Mouse (Mus musculus) ovary, postnatal 10 days (tissue): ENCODE data around the gene Ddx18.

ENCODE experiments used
- DNase-seq: peaks from one replicate; pipeline ENCODE4 v3.0.0; 2022; ENCODE audit warnings: low spot score

Gene Ddx18

DNA sequence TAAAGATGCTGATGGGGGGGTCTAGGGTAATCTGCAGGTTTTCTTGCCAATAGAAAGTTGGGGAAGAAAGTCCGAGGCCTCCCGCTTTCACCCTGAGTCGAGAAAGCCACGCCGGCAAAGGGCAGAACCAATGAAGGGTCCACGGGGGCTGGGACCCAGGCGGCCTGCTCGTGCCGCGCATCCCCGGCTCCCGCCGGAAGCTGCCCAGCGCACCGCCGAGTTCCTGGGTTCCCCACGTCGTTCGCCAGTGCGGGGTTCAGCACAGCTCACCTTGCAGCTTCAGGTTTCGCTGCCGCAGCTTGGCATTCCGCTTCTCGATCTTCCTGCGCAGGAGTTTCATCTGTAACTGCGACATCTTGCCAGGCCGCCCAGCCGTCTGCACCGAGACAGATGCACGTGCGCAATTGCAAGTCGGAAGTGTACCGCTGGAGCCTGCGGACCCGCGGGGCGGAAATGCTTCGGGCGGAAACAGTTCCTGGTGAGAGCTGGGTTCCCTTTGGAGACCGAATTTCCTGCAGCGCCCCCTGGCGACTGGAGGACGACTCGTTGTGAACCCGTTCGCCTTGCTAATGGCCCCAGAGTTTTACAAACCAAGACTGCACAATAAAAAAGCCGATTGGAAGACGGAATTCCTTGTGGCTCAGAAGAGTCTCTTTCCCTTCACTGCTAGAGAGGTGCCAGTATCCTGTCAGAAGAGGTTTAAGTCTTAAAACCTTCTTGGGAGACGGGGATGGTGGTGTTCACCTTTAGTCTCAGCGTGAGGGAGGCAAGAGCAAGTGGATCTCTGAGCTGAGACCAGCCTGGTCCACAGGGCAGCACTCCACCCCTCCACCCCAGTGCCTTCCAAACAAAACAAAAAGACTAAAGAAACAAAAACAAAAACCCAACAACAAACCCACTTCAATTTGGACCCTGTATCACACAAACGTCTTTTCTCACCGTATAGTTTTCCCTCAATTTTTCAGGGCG, at the start of gene Ddx18:
Ddx18 (minus strand) TSS at position 469 of the 969 bp plus-strand sequence.
- DNase-seq = peak; percentile 97

DNA sequence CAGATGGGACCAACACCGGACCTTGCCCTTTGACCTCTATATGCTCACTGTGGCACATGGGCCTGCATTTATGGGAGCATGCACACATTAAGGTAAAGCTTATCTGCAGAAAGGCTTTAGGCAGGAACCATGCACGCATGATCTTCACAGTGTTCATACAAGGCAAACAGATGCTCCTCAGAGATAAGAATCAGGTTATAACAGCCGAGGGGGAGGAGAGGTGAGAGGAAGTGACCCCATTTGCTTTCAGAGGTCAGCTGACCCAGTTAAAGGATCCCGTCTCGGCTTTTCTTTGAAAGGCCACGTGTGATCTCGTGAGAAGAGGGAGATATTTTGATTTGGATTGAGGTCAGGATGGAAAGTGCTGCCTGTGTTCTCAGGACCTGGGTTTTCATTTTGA, 40.2 kb upstream of the Ddx18 start:
- DNase-seq = no peak

DNA sequence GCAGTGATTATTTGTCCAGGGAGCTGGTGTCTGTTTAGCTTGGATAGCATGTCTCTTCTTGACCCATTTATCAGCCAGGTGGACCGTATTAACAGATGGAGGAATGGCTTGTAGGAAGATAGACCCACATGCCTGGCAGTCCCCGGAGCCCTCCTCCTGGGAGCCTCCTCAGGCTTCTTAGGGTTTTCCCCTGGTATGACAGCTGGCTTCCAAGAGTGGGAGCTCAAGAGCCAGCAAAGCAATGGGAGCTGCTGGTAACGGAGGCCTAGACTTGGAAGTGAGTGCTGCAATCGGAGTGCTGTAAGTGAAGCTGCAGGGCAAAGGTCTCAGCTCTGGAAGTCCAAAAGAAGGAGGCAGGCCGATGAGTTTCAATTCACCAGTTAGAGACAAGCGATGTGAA, 37.3 kb upstream of the Ddx18 start:
- no peak for DNase-seq

DNA sequence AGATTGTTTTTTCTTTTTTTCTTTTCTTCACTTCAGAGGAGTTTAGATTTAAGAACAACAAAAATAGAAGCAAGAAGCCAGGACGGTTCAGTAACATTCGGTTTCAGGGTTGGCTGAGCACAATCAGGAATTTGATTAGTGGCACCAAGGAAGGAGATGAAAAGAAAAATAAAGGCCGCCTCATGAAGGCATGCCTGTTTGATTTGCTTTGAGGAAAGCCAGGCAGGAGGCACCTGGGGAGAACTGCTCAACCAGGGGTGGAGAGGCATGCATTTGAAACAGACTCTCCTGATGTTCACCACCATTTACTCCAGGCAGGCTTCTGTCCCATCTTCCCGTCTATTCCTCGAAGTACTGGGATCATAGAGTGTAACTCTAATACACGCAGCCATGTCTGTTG, 34.1 kb upstream of the Ddx18 start:
- DNase-seq = no peak

DNA sequence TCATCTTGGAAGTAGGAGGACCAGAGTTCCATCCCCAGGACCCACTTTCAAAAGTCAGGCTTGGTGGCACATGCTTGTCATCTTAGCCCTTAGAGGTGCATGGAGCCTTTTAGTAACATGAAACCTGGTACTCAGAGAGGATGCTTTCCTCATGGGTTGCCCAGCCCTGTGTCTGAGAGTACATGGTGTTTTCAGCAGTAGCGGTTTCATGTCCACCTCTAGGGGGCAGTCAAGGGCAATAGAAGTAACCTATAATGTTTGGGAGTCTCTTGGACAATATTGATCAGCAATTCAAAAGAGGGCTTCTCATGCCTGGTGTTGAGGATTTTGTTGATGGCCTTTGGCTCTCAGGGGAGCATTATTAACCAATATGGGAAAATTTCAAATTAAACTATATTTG, 33.3 kb upstream of the Ddx18 start:
- no peak for DNase-seq

DNA sequence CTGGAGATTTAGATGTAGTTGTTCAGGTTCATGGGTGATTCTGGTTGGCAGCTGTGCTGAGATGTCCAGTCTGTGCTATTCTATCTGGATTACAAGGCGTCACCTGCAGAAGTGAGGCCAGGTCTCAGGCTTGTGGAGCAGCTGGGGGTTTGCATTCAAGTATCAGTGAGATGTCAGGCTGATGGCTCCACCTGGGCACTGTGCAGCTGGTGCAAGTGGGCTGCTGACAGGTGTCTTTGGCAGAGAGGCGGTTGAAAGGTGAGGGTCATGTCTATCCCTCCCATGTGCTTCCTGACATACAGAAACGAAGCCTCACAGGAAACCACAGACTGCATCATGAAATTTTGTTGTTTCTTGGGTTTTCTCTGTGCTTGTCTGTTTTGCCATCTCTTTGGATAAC, 30.6 kb upstream of the Ddx18 start:
- no peak for DNase-seq

DNA sequence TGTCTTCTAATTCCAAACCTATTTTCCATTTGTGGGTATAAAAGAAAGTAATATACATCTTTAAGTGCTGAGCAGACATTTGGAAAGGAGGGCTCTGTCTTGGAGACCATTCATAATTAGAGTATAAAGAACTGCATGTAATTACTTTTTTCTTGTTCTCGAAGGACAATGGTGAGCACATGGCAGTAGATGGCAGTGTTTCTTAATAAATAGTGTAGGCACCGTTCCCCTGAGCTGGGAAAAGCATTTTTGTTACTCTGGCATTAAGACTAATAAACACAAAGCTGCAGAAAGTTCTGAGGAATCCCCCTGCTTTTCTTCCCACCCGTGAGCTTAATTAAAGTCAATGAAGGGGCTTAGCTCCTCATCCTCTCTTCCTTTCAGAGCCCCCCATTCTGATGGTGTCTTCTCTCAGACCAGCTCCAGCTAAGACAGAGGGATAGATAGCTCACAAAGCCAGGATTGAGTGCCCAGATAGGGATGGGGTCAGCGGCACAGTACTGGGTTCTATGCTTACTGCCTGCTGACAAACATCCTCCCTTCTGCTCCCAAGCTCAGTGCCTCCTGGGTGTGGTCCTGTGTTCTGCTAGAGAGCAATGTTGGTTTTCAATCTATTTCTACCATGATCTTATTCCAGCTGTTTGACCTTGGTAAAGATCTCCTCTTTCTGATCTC, 29.3 kb upstream of the Ddx18 start:
- no peak for DNase-seq

DNA sequence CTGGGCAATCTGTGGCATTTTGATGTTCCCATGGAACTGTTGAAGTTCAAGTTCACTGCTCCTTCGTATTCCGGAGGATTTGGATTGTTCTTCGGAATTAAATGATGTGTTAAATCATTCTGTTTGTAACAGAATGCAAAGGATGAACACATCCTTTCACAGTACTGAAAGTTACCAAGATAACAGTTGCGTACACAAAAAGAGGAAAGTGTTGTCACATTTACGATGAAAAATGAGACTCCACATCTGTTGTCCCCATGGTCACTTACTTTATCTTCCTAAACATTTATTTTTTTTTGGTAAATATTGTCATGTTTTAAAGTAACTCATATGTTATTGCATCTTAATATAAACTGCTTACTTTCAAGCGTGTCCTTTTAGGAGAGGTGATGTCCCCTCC, 17.0 kb upstream of the Ddx18 start:
- no peak for DNase-seq

DNA sequence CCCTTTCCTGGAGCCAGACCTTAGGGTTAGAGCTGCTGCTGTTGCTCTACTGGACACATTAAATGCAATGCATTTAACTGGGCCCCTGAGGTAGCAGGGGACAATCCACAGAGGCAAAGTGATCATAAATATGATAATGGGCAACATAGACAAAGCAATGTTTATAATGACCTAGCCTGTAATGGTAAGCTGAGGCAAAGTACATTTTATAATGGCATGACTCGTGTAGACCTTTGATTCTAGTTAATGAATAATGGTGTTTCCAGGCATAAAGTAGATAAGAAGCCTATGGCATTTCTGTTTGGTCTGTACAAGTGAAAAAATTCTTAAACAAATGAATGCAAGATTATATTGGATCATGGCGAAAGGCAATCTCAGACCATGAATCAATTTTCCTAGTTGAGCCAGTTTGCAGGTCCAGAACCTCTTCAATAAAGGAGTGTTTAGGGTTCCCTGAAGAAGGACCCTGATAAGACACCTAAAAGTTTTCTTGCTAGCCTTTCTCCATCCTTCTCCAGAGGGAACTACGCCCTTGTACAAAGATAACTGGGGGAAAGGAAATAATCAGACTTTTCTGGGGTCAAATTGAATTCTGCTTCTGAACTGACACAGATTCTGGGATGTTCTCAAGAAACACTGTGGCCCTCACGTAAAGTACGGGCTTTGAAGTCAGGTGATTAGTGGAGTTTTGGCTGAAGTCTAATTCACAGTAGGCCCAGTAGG, 13.5 kb upstream of the Ddx18 start:
- no peak for DNase-seq

DNA sequence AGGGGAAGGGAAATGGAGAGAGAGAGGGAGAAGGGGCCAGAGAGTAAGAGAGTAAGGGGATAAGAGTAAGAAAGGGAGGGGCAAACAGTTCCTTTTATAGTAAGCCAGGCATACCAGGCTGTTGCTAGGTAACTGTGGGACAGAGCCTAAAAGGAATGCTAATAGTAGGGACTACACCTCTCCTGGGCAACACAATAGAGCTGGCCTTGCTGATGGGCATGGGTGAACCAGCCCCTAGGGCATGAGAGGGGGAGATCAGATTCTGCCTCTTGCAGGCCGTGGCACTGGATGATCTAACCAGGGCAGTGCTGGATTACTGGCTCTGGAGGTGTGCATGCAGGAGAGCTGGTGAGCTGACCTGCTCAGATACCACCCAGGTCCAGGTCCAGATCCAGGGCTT, 9.7 kb upstream of the Ddx18 start:
- DNase-seq = no peak

DNA sequence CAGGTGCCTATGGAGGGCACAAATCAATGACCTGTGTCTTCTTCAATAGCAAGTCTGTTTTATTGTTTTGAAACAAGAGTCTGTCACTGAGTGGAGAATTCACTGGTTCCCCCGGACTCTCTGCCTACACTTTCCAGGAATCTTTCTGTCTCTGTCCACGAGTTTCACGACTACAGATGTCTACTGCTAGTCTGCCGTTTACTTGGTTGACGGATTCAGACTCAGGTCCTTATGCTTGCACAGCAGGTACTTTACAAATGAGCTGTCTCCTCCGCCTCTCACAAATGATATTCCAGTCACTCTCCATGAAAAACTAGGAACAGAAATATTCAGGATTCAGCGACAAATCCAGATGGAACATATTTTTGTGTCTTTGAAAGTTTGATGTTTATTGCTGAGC, 2.7 kb upstream of the Ddx18 start:
- DNase-seq = no peak

DNA sequence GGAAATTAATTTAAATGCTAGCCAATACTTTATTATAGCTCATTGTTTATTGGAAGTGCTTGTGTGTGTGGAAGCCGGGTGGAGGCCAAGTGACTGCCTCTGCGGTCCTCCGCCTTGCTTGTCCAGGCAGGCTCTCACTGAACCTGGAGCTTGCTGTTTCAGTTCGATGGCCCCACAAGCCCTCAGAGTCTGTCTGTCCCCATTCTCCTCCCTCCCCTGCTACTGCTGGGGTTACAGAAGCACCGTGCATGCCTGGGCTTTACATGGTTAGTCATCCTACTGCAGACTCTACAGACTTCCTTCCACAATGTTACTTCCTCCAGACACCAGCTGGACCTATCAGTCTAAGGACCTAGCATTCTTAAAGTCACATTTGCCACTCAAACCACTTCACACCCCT, 9.9 kb downstream of the Ddx18 start:
- no peak for DNase-seq

DNA sequence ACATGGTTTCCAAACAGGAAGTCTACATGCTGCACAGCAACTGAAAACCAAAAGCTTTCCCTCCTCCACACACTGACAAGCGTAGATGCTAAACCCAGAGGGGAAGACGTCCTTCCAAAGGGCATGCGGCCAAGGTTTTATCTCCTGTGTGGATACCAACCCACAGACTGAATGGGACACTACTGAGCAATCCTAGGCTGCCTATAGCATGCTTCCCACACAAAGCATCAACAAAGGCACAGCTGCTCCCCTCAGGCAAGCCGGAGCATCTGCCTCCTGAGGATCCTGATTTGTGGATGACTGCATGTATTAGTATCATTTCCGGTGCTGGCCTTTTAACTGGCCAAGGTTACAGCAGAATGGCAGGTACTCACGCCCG, 16.3 kb downstream of the Ddx18 start:
- DNase-seq = no peak

DNA sequence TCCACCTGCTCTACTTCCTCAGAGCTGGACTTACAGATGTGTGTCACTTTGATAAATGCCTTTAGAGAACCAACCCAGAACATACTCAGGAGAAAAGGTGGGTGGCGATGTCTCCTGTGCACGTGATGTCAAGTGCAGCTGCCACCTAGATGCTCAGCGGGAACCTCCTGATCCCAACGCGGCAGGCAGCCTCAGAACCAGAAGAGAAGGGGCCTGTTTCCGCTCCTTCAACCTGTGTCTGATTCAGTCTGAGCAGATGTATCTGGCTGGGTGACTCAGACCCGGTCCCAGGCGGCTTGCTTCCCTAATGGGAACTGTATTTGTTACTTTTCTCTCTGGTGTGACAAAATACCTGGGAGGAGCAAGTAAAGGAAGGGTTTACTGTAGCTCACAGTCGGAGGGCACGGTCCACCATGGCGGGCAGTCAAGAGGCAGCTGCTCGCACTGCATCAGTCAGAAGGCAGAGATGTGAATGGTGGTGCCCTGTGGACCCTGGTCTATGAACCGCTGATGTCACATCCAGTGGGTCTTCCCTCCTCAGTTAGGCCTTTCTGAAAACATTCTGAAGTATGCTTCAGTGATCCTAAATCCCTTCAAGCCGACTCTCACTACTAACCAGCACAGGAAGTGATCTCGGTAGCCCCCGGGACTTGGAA, 16.9 kb downstream of the Ddx18 start:
- DNase-seq = no peak

DNA sequence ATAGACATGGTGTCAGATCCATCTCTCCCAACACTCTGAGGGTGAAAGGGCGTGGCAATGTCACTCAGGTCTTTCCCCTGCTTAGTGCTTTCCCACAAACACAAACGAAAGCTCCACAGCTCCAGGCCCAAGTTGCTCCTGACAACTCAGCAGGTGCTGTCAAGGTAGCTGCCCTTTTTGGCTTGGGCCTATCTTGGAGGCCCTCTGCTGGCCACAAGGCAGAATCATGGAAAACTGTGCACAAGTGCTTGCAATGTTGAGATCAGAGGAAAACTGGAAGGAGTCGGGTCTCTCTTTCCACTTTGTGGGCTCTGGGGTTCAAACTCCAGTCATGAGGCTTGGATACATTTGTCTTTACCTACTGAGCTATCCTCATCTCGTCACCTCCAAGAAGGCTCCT, 18.3 kb downstream of the Ddx18 start:
- DNase-seq = no peak

DNA sequence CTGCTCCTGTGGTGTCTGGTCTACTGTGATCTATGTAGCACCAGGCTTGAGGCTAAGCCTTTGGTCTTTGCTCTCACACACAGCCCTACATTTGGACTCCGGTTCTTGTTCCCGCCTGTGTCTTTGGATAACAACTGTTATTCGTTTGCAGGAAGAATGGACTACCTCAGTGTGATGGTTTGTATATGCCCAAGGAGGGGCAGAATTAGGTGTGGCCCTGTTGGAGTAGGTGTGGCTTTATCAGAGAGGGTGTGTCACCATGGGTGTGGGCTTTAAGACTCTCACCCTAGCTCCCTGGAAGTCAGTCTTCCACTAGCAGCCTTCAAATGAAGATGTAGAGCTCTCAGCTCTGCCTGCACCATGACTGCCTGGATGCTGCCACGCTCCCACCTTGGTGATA, 19.1 kb downstream of the Ddx18 start:
- no peak for DNase-seq

DNA sequence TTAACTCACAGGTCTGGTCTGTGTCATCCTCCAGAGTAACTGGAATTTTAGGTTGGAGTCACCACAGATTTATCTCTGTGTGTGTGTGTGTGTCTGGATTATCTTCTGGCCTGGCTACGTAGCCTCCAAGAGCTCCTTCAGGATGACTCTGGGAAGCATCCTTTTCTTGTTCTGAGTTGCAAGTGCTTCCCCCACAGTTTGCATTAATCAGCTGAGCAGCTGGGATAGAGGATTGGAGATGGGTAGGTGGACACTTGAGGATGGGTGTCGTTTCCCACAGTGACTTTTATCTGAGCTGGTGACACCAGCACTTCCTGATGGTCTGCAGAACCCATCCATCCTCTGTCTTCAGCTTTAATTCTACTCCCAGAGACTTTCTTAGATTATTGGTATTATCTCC, 20.9 kb downstream of the Ddx18 start:
- no peak for DNase-seq

DNA sequence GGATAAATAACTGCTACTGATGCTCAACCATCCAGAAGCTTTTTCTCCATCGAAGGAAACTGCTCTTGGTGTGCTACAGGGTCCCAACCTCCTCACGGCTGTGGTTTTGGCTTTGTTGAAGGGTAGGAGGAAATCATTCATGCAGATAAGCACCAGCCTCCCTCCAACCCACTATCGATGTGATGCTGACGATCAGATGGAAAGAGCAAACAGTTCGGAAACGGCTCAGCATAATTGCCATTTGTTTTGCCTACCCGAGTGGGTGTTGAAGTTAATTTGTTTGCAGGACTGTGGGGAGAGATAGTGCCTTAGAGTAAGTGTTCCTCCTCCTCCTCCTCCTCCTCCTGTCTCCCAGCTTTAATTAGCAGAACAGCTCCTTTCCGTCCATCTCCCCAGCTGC, 27.4 kb downstream of the Ddx18 start:
- no peak for DNase-seq

DNA sequence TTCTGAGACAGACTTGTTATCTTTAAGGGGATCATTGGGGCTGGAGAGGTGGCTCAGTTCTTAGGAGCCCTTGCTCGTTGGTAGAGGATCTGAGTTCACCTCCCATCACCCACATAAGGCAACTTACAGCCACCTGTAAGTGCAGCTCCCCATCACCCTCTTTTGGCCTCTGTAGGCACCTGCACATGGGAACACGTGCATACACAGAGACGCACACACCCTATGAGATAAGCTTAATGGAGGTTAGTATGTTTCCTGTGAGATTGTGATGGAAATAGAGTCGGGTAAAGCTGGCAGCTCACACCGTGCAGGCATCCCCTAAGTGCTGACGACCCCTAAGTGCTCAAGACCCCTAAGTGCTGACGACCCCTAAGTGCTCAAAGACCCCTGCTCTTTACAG, 36.4 kb downstream of the Ddx18 start:
- DNase-seq = no peak

DNA sequence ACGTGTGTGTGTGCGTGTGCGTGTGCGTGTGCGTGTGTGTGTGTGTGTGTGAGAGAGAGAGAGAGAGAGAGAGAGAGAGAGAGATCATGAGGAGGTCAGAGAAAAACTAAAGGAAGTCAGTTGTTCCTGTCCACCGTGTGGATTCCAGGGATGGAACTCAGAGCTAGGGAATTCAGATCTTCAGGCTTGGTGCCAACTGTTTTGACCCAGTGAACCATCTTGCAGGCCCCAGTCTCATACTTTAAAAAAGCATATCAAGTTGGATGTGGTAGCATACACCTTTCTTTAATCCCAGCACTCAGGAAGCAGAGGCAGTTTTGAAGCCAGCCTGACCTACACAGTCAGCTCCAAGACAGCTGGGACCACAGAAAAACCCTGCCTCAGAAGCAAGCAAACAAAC, 38.5 kb downstream of the Ddx18 start:
- no peak for DNase-seq

DNA sequence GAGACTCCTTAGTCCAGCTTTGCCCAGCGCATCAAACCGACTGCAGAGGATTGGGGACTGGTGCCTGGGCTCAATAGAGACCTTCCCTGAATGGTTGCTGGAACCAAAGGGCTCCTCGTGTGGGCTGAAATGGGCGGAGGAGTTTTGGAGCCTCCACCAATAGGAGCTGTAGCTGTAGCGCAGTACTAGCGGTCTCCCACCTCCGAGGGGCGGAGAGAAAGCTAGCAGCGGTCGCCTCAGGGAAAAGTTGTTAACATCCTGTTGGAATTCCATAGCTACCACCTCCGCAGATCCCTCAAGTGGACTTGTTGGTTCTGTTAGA, 39.4 kb downstream of the Ddx18 start, which contains the start of gene Htr5b:
Htr5b (minus strand) TSS at position 67 of the 322 bp plus-strand sequence.
- no peak for DNase-seq

DNA sequence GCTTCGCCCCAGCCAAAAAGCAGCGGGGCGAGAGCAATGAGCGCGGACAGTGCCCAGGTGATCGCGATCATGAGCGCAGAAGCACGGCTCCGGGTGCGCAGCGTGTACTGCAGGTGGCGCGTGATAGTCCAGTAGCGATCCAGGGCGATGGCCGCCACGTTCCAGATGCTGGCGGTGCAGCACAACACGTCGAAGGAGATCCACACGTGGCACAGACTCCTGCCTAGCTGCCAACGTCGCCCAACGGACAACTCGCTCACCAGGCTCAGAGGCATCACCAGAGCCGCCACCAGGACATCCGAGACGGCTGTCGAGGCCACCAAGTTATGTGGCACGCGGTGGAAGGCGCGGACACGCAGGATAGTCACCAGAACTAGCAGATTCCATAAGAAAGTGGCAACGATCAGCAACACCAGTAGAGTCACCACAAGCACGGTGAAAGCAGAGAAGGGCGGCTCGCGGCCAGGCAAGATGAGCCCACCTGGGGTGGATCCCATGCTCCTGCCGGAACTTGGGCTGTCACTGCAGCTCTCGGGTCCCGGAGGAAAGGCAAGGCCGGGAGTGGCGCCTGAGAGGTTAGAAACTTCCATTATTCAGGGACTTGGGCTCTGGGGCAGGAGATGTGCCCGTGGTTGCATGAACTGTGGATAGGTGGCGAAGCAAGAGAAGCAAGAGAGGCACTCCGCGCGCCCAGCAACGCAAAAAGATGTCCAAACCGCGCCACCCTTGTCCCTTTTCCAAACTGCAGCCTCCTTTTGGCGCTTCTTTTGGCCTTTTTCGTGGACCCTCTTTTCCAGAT, 40.0 kb downstream of the Ddx18 start:
- no peak for DNase-seq
